Mouse (Mus musculus): ENCODE measurements around the gene Adgrg3. TPM values are rescaled to one million over a fixed set of nuclear protein-coding genes. Genes with fewer than 3 reads are reported as not detected.

Gene Adgrg3
- polyA plus RNA-seq, 1 experiment = 0.18 TPM

DNA sequence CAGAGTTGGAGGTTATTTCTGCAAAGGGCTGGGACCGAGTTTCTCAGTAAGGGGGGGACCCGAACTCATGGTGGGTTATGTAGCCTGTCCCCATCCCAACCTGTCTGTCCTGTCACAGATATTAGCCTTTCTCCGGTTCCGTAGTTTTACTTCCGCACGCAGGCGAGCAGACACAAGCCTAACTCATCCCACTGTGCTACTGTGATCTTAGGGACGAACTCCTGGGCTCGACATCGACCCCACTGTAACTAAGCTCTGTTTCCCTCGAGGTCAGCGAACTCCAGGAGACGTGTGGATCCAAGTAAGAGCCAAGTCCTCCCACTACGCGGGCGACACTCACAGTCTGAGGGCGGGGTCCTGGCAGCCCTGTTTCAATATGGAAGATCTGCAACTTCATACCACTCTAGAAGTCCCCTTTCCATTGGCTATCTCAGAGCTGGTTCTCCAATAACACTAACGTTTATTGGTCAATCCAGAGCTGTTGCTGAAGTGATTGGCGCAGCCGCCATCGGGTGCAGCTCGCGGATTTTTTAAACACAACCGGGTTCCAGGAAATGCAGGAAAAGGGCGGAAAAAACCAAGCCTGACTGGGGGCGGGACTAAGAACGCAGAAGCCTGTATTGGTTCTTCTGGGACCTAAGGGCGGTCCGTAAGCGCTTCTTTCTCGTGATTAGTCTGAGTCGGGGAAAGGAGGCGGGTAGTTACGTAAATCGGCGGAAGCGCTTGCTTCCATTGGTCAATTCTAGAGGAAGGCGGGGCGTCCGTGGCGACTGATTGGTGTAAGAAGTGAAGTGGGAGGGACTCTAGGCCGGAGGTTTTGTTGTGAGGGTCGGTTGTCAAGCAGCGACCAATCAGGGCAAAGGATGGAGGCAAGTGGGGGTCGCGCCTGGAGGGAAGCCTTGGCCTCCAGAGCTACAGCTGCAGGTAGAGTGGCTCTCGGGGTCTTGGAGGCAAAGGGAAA is 63.2 kb downstream of the Adgrg3 start, which contains the start of gene Katnb1:
TSS of gene Katnb1 (plus strand) at position 806 of the 961 bp plus-strand sequence.
- no peak for TF ChIP-seq GATA1 (IDR thresholded peaks at IDR 0.05; ENCODE audit: low read length)

DNA sequence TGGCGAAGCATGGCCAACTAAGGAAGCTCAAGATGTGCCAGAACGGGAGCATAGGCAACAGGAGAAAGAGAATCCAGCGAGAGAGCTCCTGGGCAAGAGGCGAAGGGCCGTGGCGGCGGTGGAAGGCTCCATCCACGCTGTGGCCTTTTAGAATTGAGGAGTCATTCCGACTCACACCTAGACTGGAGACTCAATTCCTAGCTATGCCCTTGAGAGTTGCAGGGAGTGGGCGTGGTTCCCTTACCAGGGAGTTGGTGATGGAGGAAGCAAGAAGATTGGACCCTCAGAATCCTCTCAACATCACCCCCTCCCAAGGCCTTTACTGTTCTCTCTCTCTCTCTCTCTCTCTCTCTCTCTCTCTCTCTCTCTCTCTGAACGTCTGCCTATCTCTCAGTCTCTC is 64.2 kb downstream of the Adgrg3 start:
- TF ChIP-seq GATA1 (IDR thresholded peaks at IDR 0.05; ENCODE audit: low read length) = no peak

DNA sequence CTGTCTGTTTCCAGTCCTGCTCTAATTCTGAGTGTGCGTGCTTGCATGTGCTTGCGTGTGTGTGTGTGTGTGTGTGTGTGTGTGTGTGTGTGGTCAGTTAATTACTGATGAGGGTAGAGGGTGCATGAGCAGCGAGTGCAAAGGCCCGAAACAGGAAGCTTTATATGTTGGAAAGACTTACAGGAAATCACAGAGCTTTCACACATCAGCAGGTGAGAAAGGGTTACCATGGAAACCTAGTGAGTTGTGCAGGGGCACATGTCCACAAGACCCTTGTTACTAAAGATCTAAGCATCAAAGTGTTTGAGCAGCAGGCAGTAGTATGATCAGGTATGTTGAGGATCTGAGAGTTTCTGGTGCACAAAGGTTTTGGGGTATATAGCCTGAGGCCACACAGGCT is 66.8 kb downstream of the Adgrg3 start:
- TF ChIP-seq GATA1 (IDR thresholded peaks at IDR 0.05; ENCODE audit: low read length) = no peak

DNA sequence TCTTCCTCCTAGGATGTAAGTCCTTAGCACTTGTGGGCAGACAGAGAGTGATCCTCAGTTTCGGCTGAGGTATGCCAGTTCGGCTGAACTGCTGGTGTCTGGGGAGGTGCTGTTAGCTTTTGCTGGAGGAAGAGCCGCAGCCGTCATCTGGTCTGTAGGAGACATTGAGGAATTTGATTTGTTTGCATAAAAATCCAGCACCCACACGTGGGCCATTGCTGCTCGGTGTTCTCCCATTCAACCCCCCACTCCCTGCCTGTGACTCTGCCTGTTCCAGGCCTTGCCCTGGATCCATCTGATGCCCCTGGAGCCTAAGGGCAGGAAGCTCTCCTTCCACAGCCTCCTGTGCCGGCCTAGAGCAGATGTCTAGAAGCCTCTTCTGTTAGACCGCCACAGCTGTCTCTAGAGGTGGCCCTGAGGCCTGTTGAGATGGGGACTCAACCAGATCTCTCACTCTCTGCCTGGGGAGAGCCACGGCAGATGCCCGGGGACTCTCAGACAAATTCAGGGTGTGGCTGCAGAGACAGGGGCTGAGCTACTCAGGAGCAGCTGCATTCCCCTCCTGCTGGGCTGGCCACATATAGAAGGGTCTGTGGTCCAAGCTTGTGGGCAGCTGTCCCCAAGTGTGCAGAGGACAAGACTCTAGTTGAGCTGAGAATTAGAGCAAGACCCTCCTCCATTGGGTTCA is 67.4 kb downstream of the Adgrg3 start:
- no peak for TF ChIP-seq GATA1 (IDR thresholded peaks at IDR 0.05; ENCODE audit: low read length)

DNA sequence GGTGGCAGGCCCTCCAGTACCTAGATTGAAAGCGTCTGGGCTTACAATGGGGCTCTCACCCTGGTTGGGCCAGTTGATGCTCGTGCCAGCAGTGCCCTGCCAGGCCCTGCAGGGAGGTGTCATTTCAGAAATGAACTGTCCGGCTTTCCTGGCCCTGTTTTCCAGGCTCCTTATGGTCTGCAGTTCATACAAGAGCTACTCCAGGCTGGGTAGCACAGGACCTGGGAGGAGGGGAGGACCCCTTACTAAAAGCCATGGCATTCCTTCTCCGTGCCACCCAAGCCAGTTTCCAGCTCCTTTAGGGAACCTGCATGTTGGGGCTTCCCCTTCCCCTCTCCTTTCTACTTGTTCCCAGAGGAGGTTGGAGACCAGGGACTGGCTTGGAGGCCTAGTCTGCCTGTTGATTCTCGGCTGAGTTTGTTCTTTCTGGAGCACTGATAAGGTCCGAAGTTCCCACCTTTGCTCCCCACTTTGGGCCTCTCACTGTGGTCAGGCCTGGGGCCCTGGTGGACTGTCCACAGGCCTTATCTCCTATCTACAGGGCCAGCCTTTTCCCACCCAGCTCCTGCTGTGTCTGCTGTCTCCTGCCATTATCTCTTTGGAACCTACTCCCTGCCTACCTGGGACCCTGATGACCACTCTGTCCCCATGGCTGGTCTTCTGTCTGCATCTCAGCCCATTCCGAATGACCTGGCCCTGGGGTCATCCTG is 68.1 kb downstream of the Adgrg3 start:
- no peak for TF ChIP-seq GATA1 (IDR thresholded peaks at IDR 0.05; ENCODE audit: low read length)

DNA sequence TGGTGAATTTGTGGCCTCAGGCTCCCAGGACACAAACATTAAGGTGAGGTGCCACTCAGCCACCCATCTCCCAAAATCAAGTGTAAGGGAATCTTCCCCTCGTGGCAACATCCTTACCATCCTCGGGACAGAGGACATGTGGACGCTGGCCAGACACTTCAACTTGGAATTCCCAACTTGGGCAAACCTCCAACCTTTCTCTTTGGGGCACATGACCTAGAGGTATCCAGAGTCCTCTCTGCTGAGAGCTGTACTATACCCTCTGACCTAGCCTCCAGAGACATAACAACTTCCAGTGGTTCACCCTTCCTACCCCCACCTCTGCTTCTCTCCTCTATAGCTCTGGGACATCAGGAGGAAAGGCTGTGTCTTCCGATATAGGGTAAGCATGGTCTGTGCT is 76.1 kb downstream of the Adgrg3 start:
- TF ChIP-seq GATA1 (IDR thresholded peaks at IDR 0.05; ENCODE audit: low read length) = no peak

Other genes starting within 250 kb of the Adgrg3 start
- gene Cx3cl1, start 245.7 kb upstream of the Adgrg3 start, polyA plus RNA-seq (2012) = not detected in 2 replicates
- not detected in 2 replicates for gene Ccl17, start 207.2 kb upstream of the Adgrg3 start, polyA plus RNA-seq (2012)
- 129 and 234 TPM in 2 replicates for gene Coq9, start 179.4 kb upstream of the Adgrg3 start, polyA plus RNA-seq (2012)
- gene Ciapin1, start 179.3 kb upstream of the Adgrg3 start, polyA plus RNA-seq (2012) = 268 and 743 TPM in 2 replicates
- 28.3 and 30.8 TPM in 2 replicates for gene Polr2c, start 160.2 kb upstream of the Adgrg3 start, polyA plus RNA-seq (2012)
- 0.15 and 0.22 TPM in 2 replicates for gene Dok4, start 141.4 kb upstream of the Adgrg3 start, polyA plus RNA-seq (2012)
- 1.4 and 1.6 TPM in 2 replicates for gene Ccdc102a, start 99.6 kb upstream of the Adgrg3 start, polyA plus RNA-seq (2012)
- gene Adgrg5, start 94.0 kb upstream of the Adgrg3 start, polyA plus RNA-seq (2012) = not detected in 2 replicates
- 124 and 249 TPM in 2 replicates for gene Adgrg1, start 42.9 kb upstream of the Adgrg3 start, polyA plus RNA-seq (2012)
- not detected in 2 replicates for gene Drc7, start 37.4 kb downstream of the Adgrg3 start, polyA plus RNA-seq (2012)
- gene Katnb1, start 63.5 kb downstream of the Adgrg3 start, polyA plus RNA-seq (2012) = 31.7 and 45.0 TPM in 2 replicates
- not detected in 2 replicates for gene Kifc3, start 185.1 kb downstream of the Adgrg3 start, polyA plus RNA-seq (2012)

Data from G1E-ER4 (cell line).